Mouse (Mus musculus) fibroblast of lung, adult 2 months (primary cell): ENCODE results near the gene Fam193a.

Experiments used
- DNase-seq: peaks from one replicate; pipeline ENCODE4 v3.0.0-alpha.2; 2011; ENCODE audit warnings: low read depth

Fam193a gene

GRCm38 (mm10) chr5:34461841-34462240, 92.1 kb downstream of the Fam193a start:
- no peak for DNase-seq

GRCm38 (mm10) chr5:34466079-34466478, 96.3 kb downstream of the Fam193a start:
- DNase-seq, result no peak

GRCm38 (mm10) chr5:34466648-34467047, 96.9 kb downstream of the Fam193a start:
- no peak for DNase-seq

- DNase-seq, result no peak
These were observed 98.5 kb downstream of the Fam193a start for GRCm38 (mm10) chr5:34468039-34468775.

GRCm38 (mm10) chr5:34480926-34481325, 111.2 kb downstream of the Fam193a start:
- DNase-seq, result no peak

GRCm38 (mm10) chr5:34485731-34486130, 116.0 kb downstream of the Fam193a start:
- no peak for DNase-seq

- no peak for DNase-seq
These were observed 117.8 kb downstream of the Fam193a start for GRCm38 (mm10) chr5:34487320-34488090.

GRCm38 (mm10) chr5:34488741-34489417, 119.1 kb downstream of the Fam193a start:
- no peak for DNase-seq

- no peak for DNase-seq
These were observed 119.7 kb downstream of the Fam193a start for GRCm38 (mm10) chr5:34489418-34489787.

GRCm38 (mm10) chr5:34496745-34497144, 127.0 kb downstream of the Fam193a start:
- no peak for DNase-seq

- DNase-seq, result no peak
These were observed 131.2 kb downstream of the Fam193a start for GRCm38 (mm10) chr5:34500886-34501285.

- no peak for DNase-seq
These were observed 131.9 kb downstream of the Fam193a start for GRCm38 (mm10) chr5:34501588-34501987.

- DNase-seq, result no peak
These were observed 132.7 kb downstream of the Fam193a start for GRCm38 (mm10) chr5:34502411-34502810.

GRCm38 (mm10) chr5:34502821-34503220, 133.1 kb downstream of the Fam193a start:
- no peak for DNase-seq

GRCm38 (mm10) chr5:34512486-34512885, 142.8 kb downstream of the Fam193a start:
- no peak for DNase-seq

GRCm38 (mm10) chr5:34513466-34514217, 143.9 kb downstream of the Fam193a start, which contains the start of gene Tnip2:
Gene Tnip2 (minus strand): TSS chr5:34513991.
- DNase-seq, result peak; percentile 85

GRCm38 (mm10) chr5:34514218-34514566, 144.5 kb downstream of the Fam193a start:
- no peak for DNase-seq

- DNase-seq, result no peak
These were observed 145.4 kb downstream of the Fam193a start for GRCm38 (mm10) chr5:34515096-34515495.

- peak; percentile 49 for DNase-seq
These were observed 148.2 kb downstream of the Fam193a start for GRCm38 (mm10) chr5:34517913-34518312.

GRCm38 (mm10) chr5:34519389-34519910, 149.7 kb downstream of the Fam193a start:
- DNase-seq, result no peak

GRCm38 (mm10) chr5:34520458-34521209, 150.9 kb downstream of the Fam193a start:
- DNase-seq, result no peak
